Mouse (Mus musculus) CD8-positive naive resting alpha-beta T cell, adult 57 days (primary cell): ENCODE data around the gene Emd. TPM values are rescaled to one million over a fixed set of nuclear protein-coding genes. Genes with fewer than 3 reads are reported as not detected.

Experiments used
- total RNA-seq: library from RNA; stranded (reverse); gene quantifications from one replicate; pipeline ENCODE4 v1.2.4, GENCODE M21; 2023

The Emd gene
- total RNA-seq: 82.0 TPM

DNA sequence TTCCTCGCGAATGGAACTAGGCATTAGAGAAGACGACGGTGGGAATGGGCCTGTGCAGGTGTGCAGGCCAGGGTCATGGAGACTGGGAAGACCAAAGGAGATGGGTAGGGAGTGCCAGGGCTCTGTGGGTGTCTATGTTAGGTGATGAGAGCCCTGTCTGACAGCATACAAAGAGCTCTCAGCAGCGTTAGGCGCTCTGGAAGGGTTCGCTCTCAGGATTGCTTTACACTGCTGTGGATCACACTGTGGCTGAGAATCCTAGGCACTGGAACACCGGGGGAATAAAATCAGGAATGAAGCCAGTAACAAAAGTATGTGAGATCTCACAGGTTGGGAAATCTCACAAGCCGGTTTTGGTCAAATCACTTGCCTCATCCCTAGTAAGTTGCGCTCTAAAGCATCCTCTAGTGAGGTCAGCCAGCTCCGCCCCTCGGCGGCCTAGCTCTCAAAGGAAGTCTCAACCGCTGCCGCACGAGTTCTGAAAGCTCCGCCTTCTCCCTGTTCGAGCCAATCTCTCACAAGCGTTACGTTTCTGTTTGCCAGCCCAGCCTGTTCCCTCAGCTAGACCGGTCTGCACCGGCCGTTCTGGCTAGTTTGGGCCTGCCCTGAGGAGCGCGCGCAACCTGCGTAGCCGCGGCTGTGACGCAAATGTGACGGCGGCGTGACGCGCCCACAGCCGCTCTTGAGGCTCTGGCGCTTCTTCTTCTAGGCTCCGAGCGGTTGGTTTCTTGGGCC, at the start of gene Emd:
Emd (plus strand) TSS at position 535 of the 735 bp plus-strand sequence.

DNA sequence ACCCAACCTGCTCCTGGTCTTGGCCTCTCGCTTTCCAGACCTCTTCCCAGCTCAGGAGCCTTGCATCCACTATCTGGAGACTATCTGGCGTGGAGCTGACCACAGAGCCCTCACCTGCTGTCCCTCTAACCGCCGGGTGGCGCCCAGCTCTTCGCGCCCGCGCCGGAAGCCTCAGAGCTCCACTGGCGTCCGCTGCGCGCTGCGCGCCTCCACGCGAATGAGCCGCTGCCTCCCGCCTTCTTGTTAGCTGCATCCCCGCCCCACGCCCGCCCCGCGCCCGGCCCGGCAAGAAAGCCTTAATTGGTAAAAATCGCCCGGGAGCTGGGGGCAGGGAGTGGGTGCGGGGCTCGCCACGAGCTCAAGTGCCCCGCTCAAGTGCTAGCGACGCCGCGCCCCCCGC, 4.9 kb upstream of the Emd start, which contains the start of gene Flna:
Flna (minus strand) TSS at position 206 of the 400 bp plus-strand sequence.

DNA sequence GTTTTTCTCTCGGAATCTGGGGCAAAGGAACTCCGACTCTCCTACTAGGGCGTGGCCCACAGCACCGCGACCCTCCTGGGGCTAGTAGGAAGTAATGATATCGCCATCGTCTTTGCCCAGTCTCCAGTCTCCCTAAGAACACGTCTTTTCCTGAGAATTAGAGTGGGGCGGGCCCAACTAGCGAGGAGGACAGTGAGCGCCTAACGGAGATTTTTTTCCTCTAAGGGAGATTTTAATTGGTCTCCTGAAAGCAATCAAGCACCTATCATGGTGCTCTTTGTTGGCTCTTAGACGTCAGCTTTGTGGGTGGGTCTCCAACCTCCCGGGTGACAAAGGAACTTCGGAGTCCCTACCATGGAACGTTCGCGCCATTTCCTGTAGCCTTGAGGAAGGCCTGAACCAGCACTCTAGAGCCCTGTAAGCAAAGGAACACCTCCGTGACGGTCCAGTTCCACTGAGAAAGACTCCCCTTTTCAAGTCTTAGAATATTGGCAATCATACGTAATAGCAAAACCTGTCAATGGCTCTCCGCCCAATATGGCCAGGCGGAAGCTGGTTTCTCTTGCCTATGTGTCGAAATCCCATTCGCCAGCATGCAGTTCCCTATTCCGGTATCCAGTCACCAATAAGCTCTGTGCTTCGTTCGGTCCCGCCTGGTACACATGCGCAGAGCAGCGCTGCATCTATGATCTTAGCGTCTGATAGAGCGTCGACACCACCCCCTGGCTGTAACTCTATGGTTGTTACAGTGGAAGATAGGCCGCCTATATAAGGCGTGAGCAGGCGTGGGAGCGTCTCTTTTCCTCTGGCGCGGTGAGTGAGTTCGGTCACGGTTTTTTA, 15.8 kb downstream of the Emd start, which contains the start of gene Rpl10:
Rpl10 (plus strand) TSS at position 751 of the 840 bp plus-strand sequence.

DNA sequence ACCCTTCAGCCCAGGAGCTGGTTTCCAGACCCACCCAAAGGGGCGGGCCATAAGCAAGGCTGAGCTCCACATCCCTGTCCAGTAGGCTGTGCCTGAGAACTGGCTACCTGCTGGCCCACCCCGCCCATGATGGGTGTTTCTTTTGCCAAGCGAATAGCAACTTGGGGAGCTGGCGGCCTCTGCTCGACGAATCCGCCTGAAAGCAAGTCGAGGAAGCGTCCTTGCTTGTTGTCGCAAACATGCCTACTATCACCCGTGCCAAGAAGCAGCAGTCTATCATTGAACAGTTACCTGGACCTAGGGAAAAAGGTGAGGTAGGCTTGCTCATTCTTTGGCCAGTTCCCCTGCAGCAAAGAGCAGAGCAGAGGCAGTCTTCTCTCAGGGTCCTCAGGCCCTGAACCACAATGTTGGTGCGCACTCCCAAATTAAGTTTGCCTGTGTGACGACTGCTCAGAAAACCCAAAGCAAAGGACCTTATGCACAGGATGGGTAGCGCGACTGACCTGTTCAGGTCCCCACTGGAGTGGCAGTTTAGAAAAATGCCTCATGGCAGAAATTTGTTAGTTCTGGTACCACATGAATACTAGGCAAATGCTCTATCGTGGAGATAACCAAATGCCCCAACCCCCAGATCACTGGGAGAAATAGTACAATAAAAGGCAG, 27.4 kb downstream of the Emd start, which contains the start of the genes Taz and Dnase1l1:
Taz (plus strand) TSS at position 181 of the 663 bp plus-strand sequence.
Dnase1l1 (minus strand) TSS at position 606 of the 663 bp plus-strand sequence.

DNA sequence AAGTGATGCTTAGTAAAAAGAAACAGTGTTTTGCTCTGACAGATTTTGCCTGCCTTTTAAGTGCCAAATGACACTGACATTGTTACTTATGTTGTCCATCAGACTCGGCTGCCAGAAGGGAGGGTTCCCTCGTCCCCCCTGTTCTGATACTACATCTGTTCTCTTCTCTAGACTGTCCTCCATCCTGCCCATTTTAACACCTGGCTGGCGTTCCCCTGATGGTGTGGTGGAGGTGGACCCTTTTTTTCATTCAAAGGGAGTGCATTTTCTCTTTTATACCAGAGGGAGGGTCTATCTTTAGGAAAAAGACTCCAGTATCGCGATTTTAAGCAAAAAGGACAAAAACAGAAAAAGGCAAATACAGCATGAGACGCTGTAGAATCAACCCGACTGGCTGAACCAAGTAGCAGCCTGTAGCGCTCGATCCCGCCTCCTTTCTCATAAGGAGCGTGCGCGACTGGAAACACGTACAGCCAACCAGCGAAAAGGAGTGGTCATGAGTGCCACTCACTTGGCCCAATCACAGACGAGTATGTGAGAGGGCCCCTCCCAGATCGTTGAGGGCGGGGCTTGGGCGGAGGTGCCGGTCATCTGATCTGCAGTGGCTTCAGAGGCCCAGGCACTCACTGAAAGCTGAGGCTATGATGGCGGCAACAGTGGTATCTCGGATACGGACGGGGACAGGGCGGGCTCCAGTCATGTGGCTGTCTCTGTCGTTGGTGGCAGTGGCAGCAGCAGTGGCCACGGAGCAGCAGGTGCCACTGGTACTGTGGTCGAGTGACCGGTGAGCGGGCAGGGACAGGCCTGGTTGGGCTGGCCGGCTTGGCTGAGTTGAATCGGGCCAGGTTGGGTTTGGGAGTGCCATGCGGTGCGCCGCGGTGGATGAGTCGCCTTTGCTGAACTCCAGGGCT, 42.3 kb downstream of the Emd start, which contains the start of gene Atp6ap1:
Atp6ap1 (plus strand) TSS at position 560 of the 911 bp plus-strand sequence.

DNA sequence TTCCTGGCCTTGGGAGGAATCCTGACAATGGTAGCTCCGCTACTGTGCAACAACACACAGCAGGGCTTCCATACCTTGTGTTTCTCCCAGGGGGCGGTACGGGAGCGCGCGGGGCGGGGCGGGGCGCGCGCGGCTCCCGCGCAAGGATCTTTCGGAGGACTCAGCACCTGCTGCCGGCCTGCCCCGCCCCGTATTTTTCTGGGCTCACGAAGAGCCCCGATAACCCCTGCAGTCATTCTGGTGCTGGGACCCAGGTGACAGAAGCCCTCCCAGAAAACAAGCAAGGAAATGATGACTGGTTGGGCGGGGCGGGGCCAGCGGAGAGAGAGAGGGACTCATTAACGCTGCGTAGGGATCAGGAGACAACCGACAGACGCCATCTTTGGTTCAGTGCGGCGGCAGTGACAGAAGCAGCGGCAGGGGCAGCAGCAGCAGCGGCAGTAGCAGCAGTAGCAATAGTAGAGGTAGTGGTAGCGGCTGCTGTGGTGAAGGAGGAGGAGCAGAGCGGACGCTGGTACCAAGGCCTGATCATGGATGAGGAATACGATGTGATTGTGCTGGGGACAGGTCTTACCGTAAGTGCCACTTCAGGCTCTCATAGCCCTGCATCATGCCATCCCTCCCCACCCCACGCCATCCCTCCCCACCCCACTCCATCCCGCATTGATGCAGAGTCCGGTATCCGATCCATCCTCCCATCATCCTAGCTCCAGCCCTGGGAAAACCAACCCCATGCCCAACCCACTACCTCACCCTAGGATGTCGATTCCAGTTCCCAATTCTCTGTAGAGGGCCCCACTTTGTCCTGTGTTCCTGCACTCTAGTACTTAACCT, 50.6 kb downstream of the Emd start, which contains the start of gene Gdi1:
Gdi1 (plus strand) TSS at position 132 of the 834 bp plus-strand sequence.

Other genes with a start within 250 kb of the Emd start
- gene Irak1, start 230.8 kb upstream of the Emd start, total RNA-seq: 127 TPM
- not detected for gene Opn1mw, start 127.2 kb upstream of the Emd start, total RNA-seq
- 47.1 TPM for gene Mecp2, start 119.3 kb upstream of the Emd start, total RNA-seq
- gene Tex28, start 86.8 kb upstream of the Emd start, total RNA-seq: not detected
- not detected for gene Tktl1, start 77.4 kb upstream of the Emd start, total RNA-seq
- gene Flna, start 4.9 kb upstream of the Emd start, total RNA-seq: 592 TPM
- 710 TPM for gene Rpl10, start 16.1 kb downstream of the Emd start, total RNA-seq
- 77.2 TPM for gene Taz, start 27.2 kb downstream of the Emd start, total RNA-seq
- gene Dnase1l1, start 27.6 kb downstream of the Emd start, total RNA-seq: 8.8 TPM
- gene Atp6ap1, start 42.4 kb downstream of the Emd start, total RNA-seq: 90.2 TPM
- 176 TPM for gene Gdi1, start 50.3 kb downstream of the Emd start, total RNA-seq
- 68.6 TPM for gene Fam50a, start 58.3 kb downstream of the Emd start, total RNA-seq
- gene Plxna3, start 74.4 kb downstream of the Emd start, total RNA-seq: 11.0 TPM
- gene Lage3, start 98.9 kb downstream of the Emd start, total RNA-seq: 27.9 TPM
- 20.9 TPM for gene Ubl4a, start 118.5 kb downstream of the Emd start, total RNA-seq
- 16.1 TPM for gene Slc10a3, start 118.7 kb downstream of the Emd start, total RNA-seq
- gene Fam3a, start 138.6 kb downstream of the Emd start, total RNA-seq: 23.0 TPM
- 58.8 TPM for gene Ikbkg, start 138.6 kb downstream of the Emd start, total RNA-seq
- gene G6pdx, start 174.5 kb downstream of the Emd start, total RNA-seq: 32.9 TPM
- not detected for gene Gm6880, start 226.7 kb downstream of the Emd start, total RNA-seq